Mouse (Mus musculus): ENCODE results near the gene Stambpl1.
"Not testable (repeated sequence)": the region's sequence is repeated elsewhere in the genome, so short reads cannot be mapped to it uniquely, and the experiment has no call there.

Stambpl1 gene

DNA sequence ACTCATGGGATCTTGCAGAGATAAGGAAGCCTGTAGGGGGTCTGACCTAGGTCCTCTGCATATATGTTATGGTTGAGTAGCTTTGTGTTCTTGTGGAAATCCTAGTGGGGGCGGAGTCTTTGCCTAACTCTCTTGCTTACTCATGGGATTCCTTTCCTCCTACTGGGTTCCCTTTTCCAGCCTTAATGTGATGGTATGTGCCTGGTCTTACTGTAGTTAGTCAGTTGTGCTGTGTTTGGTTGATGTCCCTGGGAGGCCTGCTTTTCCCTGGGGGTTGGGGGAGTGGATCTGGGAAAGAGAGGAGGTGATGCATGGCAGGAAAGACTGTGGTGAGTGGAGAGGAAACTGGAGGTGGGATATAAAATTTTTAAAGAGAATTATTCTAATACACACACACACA lies 6.0 kb downstream of the Stambpl1 start:
- no peak for DNase-seq (ENCODE audit: low spot score in 2 of 2)

DNA sequence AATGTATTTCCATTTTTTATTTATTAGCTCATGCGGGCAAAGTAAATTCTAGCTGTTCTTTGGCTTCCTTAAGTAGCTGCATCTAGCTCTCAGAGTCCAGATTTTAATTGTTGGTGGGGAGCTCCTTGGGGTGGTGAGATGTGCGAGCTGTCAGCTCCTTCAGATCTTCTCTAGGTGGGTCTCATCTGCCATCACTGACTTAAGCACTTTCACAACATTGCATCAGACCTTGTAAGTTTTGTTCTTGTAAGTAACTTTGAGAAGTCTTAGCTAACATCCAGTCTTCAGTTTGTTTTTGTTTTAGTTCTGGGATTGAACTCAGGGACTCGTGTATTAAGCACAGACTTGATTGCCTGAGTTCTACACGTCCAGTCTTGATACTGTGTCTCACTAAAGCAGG lies 6.9 kb downstream of the Stambpl1 start:
- no peak for DNase-seq (ENCODE audit: low spot score in 2 of 2)

DNA sequence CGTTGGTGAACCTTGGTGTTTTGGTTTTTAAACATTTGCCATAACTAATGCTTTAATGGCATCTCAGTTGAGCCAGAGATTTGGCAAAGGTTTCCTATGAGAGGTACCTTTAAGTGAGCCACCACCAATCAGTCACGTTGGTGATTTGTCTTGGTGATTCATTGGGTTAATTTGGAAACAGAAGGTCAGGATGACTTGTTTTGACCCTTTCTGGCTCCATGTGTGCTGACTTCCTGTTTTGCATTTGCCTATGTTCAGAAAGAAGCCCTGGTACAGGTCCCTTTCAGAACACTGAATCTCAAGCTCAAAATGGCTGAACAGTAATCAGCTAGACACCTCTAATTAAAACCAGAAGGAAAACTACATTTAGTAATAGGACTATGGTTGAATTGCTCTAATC lies 7.5 kb downstream of the Stambpl1 start:
- no peak for DNase-seq (ENCODE audit: low spot score in 2 of 2)

DNA sequence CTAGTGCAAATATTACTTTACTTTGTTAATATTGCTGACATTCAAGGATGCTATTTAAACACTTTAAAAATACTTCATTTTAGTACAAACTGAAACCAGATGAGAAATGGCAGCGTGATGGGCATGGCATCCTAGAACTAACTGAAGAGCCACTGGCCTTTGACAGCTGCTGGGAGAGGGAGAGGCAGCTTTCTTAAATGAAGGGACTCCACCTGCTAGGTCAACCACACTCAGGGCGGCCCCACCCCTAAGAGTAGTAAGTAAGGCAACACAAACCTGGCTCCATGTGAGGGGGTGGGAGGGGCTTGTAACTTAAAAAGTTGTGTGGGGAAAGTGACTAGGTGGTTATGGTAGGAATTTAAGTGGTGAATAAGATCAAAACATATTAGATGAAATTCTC lies 10.6 kb downstream of the Stambpl1 start:
- no peak for DNase-seq (ENCODE audit: low spot score in 2 of 2)

DNA sequence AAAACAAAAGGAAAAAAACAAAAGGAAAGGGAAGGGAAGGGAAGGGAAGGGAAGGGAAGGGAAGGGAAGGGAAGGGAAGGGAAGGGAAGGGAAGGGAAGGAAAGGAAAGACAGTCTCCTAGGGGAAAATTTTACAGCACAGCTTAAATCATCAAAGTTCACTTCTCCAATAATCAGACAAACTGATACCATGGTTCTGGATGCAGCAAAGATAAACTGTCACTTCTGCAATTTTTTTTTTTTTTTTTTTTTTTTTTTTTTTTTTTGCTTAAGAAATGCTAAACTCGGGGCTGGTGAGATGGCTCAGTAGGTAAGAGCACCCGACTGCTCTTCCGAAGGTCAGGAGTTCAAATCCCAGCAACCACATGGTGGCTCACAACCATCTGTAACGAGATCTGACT lies 14.1 kb downstream of the Stambpl1 start:
- DNase-seq (ENCODE audit: low spot score in 2 of 2), result not testable (repeated sequence)

DNA sequence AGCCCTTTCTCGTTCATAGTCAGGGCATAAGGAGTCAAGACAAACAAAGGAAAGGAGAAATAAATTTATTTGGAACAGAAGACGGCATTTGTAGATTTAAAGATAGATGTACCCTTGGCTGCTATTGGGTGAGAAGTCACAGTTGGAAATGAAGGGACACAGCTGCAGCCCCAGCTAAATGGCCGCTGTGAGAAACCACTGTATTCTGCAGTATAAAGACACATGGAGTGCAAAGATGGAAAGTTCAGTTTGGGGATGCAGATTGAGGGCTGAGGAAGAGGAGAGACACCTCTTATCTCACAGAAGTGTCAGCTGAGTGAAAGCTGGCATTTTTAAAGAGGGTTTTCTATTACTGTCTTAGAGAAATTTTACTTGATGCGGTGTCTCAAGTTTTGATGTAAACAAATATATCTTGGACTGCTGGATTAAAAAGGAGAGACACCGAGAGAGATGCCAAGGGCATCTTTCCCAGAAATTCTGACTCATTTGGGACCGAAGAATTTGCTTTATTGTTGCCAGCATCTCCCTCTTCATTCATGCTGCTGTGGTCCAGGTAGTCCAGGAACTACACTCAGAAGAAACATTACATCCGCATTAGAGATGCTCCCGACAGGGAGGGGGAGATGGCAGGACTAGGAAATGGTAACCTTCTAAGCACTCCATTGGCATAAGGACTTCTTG lies 14.9 kb downstream of the Stambpl1 start:
- no peak for DNase-seq (ENCODE audit: low spot score in 2 of 2)

DNA sequence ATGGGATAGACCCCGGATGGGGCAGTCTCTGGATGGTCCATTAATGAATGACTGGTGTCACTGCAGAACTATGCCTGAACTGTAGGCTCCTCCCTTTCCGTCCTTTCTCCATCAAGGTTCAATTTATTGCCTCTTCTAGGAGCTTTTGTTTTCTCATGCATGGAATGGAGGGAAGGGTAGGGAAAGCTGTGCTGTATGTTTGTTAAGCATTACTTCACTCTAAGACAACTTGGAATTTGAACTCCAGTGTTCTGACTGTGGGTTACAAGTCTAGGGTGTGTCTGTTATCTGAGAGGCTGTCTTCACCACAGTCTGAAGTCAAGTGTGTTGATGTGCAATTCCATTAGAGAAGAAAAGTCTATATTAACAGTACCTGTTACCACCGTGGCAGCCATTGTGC lies 17.0 kb downstream of the Stambpl1 start:
- DNase-seq (ENCODE audit: low spot score in 2 of 2), result no peak

DNA sequence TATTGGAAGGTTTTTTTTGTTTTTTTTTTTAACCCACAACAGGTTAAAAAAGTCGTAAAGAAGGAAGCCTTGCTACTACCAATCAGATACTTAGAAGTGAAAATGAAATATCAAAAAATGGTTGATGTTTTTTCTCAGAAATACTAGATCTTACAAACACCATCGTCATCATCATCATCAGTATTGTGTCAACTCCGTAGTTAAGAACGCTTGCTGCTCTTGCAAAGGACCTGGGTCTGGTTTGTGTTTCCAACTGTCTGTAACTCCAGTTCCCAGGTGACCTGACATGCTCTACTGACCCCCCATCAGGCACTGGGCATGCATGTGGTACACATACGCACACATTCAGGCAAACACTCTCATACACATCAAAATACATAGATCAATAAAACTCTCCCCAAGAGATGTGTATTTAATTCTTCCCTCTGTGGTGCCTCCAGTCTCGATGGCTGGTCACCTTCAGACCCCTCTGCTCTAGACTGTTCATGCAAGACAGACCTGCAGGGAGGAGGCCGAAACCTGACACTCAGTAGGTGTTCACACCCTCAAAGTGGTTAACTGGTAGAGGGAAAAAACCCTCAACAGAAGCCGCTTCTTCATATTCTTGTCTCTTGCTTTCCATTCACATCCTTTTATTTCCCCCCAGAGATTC lies 18.0 kb downstream of the Stambpl1 start:
- no peak for DNase-seq (ENCODE audit: low spot score in 2 of 2)

DNA sequence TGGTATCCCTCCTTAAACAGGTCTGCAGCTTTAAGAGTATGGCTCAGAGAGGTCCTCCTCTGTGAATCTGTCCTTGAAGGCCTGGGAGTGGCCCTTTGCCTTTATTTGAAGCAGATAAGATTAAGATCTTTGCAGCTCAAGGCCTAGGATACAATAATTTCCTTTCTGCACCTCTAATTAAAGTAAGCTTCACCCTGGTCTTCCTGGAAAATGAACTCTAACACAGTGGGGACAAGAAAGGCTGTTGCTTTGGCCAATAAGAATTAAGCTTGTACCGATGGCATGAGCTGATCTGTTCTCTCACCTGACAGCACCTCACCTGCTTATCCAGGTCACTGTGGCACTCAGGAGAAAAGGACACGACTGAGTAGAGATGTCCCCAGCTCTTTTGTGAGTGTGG lies 18.8 kb downstream of the Stambpl1 start:
- DNase-seq (ENCODE audit: low spot score in 2 of 2), result no peak

DNA sequence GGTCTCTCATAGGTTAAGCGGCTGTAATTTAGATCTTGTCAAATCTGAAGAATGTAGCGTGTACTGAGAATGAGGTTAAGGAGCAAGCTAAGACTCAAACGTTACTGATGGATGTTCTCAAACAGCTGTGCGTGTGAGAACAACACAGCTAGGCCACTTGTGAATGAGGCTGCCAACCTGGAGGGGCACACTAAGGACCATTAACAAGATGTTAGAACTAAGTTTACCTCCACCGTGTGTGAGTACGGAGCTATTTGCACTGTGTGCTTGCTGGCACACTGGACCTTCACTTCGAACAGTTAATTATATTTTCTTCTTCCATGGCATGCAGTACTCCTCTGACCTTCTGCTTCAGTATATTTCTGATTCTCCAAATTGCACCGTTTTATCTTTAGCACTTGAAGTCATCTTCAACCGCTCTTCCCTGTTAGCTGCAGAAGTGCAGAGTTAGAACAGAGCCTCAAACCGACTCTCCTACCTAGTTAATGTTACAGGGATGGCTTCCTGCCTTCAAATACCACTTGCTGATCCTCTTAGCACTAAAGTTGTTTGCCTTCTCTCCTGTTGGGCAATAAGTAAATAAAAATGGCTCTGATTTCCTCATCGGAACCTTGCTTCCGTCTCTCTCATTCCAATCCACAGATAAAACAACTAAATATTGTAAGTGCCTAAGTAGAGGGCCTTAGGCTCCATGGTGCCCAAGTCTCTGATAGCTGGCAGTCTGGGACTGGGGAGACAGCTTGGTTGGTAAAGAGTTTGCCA lies 20.6 kb downstream of the Stambpl1 start:
- no peak for DNase-seq (ENCODE audit: low spot score in 2 of 2)

DNA sequence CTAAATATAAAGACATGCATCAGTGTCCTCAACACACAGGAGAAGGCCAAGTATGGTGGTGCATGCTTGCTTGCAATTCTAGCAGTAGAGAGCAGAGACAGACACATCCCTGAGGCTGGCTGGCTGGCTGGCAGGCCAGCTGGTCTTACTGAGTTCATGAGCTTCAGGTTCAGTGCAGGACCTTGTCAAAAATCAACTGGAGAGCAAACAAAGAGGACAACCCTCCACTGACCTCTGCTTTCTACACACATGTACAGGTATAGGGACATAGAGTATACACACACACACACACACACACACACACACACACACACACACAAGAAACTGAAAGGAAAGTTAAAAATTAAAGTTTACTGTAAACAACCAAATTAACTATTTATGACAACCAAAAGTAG lies 21.2 kb downstream of the Stambpl1 start:
- DNase-seq (ENCODE audit: low spot score in 2 of 2), result no peak

DNA sequence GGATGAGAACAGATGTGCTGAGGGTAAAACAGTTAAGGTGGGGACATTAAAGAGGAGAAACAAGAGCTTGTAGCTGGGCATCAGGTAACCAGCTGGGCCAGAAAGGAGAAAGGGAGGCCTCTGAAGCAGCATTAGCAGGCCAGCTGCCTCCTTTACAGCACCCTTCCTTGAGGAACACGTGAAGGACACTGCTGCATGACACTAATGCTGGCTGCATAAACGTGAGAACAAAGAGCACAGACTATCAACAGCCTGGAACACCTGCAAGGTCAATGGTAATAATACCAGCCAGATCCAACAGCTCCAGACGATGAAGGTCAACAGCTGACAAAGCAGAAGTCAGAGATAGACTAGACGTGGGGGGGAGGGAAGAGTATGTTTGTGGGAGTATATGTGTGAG lies 22.1 kb downstream of the Stambpl1 start:
- no peak for DNase-seq (ENCODE audit: low spot score in 2 of 2)

DNA sequence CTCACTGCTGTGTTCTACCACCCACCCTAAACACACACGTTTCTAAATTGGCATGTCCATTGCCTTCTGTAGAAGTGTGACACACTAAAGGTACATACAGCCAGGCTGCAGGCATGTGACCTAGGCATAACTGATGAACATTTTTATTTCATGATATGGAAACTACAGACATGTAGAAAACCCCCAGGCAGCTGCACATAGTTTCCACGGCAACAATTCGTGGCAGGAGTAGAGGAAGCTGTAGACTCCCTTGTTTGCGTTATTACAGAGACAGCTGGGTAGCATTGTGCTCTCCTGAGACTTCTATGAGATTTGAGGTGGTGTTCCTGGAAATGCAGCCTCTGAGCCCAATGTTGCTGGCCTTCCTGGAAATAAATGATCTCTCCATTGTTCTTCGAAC lies 24.9 kb downstream of the Stambpl1 start:
- no peak for DNase-seq (ENCODE audit: low spot score in 2 of 2)

DNA sequence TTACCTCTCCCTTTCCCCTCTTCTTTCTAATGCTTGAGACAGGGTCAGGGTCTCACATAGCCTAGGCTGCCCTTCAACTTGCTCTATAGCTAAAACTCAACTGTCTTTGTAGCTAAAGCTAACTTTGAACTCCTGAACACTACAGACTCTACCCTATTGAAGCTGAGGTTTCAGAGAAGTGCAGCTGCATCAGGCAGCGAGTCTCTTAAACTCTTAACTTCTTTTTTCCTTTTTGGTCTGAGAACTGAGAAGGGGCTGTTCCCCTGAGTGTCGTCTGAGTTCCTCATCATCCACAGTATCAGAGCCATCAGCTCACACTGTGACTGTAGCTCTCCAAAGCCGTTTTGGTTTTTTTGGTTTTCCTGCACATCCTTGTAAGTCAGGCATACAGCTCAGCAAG lies 25.7 kb downstream of the Stambpl1 start:
- DNase-seq (ENCODE audit: low spot score in 2 of 2), result no peak

DNA sequence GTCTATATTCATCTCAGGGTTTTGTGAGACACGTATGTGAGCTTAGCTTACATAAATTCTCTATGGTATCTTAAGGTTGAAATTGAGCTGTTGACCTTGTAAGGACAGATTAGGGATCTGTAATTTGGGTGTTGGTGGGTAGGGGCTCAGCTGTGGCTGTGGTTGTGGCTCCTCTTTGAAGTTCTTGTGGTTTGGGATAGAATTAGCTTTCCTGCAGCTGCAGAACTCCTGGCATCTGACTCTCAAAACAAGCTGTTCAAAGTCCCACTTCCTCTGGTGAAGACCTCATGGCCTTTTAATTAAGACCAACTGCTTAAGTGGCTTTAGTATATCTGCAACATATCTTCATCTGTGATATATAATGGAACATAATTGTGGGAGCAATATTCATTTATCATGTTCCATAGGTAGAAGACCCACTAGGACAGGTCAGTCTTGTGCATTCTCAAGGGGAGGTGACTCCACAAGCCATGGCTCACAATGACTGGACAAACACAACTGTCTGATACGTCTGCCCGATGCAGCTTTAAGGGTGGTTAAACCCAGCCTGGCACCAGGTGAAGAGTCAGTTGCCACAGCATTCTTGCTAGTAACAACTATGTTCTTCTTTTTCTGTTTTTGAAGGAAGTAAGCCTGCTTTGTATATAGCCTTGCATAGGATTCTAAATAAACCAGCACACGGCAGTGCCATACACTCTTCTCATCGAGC lies 27.4 kb downstream of the Stambpl1 start:
- DNase-seq (ENCODE audit: low spot score in 2 of 2), result no peak

DNA sequence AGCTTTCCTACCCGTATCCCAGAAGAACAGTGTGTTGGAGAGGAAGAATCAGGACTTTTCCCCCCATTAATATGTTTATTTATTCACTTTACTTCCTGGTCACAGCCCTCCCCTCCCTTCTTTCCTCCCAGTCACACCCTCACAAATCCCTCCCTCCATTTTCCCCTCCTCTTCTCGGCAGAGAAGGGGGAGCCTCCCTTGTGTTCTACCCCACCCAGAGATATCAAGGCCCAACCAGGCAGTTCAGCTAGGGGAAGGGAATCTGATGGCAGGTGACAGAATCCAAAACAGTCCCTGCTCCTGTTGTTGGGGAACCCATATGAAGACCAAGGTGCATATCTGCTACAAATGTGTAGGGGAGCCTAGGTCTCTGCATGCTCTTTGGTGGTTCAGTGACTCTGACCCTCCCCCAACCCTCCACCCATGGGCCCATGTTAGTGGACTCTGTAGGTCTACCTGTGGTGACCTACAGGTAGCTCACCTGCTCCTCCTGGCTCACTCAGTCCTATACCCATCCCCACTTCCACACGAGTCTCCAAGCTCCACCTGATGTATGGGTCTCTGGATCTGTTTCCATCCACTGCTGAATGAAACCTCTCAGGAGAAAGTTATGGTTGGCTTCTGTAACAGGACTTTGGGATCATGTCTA lies 28.8 kb downstream of the Stambpl1 start:
- DNase-seq (ENCODE audit: low spot score in 2 of 2), result no peak

DNA sequence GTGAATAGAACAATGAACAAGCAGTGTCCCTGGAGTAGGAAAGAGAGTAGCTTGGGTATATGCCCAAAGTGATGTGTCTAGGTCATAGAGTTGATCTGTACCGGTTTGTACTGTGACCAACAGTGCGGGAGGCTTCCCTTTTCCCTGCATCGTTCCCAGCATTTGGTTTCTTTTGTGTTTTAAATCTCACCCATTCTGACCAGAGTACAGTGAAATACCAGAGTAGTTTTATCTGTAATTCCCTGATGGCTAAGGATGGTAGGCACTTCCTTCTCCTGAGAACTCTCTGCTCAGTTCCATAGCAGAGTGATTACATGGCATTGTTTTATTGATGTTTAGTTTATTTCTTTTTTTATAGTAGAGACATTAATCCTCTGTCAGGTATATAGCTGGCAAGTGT lies 30.8 kb downstream of the Stambpl1 start:
- DNase-seq (ENCODE audit: low spot score in 2 of 2), result no peak

DNA sequence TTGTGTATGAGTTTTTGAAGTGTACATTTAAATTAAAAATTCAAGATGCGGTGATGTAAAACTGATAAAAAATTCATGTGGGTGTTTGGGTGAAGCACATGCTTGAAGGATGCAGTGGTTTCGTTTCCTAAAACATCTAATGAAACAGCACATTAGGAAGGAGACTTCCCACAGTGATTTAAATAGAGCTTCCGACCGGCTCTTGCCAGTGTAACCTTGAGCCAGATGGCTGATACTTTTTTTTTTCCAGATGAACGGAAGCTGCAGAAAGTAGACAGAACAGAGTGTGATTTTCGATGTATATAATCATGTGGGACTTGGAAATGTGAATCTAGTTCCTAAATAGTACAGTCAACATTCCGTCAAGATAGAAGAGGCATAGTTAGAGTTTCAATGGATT lies 39.6 kb downstream of the Stambpl1 start:
- DNase-seq (ENCODE audit: low spot score in 2 of 2), result peak in 1 of 2 experiments; percentile 49

DNA sequence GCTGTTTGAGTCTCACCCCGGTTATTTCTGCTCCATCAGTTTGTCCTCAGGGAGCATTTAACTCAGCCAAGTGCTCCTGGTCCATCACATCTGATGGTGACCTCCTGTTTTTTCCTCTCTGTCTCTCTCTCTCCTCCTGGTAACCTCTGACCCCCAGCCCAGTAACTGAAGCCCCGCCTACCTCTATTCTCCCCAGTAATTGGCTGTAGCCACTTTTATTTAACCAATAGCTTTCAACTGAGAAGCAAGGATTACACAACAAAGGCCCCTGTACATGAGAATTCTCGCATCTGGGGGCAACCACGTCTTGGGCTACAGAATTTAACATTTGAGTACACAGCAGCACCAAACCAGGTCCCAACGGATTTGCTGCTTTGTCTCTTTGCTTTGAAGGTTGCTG lies 40.3 kb downstream of the Stambpl1 start:
- DNase-seq (ENCODE audit: low spot score in 2 of 2), result no peak

DNA sequence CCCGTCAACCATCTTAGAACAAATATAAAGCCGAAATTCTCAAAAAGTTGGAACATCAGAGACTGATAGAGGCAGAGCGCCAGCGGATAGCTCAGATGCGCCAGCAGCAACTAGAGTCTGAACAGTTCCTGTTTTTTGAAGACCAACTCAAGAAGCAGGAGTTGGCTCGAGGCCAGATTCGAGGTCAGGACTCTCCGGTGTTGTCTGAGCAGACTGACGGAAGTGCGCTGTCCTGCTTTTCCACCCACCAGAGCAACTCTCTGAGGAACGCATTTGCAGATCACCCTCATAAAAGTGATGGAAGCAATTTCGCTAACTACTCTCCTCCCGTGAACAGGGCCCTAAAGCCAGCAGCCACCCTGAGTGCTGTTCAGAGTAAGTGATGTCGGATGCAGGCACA lies 41.9 kb downstream of the Stambpl1 start:
- DNase-seq (ENCODE audit: low spot score in 2 of 2), result peak in 1 of 2 experiments; percentile 55

DNA sequence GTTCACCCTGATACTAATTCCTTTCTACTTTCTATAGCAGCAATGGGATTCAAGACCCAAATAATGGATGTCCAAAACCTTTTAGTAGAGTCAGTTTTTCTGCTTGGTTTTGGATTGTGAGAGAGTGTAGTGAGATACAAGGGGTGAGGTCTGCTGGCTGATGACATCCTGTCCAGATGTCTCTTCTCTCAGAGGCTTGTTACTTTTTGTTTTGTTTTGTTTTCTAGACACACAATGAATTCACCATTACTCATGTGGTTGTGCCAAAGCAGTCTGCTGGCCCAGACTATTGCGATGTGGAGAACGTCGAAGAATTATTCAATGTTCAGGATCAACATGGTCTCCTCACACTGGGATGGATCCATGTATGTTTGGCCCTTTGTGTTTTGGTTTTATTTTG lies 44.0 kb downstream of the Stambpl1 start:
- DNase-seq (ENCODE audit: low spot score in 2 of 2), result no peak

DNA sequence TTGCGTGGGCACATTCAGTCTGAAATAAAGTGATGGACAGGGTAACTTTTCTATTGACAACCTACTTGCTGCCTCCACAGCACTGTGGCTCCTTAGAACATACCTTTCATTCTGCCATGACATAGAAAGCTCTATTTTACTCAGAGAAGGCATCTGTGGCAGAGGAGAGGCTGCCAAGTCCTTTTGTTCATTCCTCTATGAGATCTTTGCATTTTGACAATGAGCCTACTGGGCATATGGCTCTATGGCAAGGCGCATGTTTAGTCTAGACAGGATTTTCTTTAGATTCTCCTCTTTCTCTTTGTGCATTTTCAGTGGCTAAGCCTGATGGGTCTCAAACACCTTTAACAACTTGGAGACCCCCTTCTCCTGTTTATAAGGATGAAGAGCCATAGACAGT lies 45.7 kb downstream of the Stambpl1 start:
- DNase-seq (ENCODE audit: low spot score in 2 of 2), result no peak
